Mouse (Mus musculus) brain, adult 2 months (tissue): ENCODE data around the gene Gm11032.
A peak's percentile ranks its signal among the peaks of the same experiment; 100 is the strongest.
"Not testable (repeated sequence)": the region's sequence is repeated elsewhere in the genome, so short reads cannot be mapped to it uniquely, and the experiment has no call there.

Experiments
- DNase-seq: peaks from one replicate; pipeline ENCODE4 v3.0.0; 2011; ENCODE audit warnings: low read depth, low spot score

Gm11032 gene

DNA sequence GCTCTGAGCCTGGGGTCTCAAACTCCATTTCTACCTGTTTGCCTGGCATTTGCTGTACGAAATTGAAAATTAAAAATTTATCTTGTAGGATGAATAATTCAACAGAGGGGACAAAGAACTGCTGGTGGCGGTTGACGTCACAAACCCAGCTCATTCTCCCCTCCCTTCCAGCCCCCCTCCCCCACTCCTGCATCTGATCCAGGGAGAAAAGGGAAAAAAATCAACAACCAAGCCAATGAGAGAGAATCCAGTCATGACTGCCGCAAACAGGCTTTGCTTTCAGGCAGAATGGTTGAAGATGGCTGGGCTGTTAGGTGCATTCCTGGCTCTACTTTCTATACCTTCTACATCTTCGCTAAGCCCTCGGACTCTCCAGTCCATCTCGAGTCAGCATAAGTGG lies 6.1 kb downstream of the Gm11032 start:
- DNase-seq = no peak

- DNase-seq = no peak
Observed at GRCm38 (mm10) chr11:4627636-4628035, 7.8 kb downstream of the Gm11032 start.

DNA sequence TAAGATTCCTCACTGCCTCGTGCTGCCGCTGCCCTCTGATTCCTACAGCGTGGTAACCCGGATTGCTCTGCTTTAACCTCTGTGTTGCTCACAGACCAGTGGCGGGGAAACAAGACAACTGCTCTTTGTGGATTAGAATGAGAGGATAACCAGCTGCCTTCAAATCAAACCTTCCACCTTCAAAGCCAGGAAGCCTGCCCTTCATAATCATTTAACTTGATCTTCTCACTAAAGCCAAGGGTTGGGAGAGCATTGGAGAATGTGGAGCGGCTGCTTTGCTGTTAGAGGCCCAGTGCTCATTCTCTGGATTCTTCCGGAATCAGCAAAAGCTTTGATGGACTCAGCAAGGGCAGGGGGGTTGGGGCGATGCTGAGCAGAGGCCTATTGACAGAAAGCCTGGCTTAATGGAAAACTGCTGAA lies 10.0 kb downstream of the Gm11032 start:
- no peak for DNase-seq

- no peak for DNase-seq
Observed at GRCm38 (mm10) chr11:4633420-4633819, 13.6 kb downstream of the Gm11032 start.

DNA sequence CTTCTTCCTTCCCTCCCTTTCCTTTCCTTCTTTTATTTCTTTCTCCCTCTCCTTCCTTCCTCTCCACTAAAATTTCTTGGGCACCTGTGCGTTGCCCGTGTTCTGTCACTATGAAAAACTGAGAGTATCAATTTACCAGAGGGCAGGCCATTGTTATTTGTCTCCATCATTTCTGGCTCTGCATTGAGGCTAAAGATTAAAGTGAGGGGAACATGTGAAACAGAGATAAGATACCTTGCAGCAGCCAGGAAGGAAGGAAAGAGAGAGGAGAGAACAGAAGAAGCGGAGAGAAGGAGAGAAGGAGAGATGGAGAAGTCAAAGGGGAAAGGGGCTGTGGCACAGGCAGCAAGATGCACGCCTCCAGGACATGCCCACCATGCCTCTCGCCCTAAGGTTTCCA lies 14.5 kb downstream of the Gm11032 start:
- DNase-seq = no peak

DNA sequence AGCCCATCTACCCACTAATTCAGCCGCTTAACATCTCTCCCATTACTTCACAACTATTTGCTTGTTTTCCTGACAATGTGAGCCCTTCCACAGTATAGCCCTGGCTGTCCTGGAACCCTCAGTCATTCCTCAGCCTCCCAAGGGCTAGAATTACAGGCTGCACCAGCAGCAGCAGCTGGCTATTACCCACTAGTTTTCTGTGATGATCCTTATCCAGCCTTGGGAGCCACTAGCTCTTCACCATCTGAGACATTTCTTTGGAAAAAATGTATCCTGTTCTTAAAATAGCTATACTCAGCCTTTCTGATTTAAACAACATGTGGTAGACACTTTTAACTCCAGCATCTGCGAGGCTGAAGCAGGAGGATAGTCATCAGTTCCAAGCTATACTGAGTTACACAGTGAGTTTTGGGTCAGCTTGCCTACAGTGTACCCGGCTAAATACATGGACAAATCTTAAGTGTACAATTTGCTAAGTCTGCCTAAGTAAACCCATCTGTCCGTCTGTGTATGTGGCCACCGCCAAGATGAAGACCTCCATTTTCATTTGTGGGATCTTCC lies 17.0 kb downstream of the Gm11032 start:
- peak; percentile 55 for DNase-seq

- peak; percentile 93 for DNase-seq
Observed at GRCm38 (mm10) chr11:4637534-4638234, 17.8 kb downstream of the Gm11032 start, which contains the start of gene Ascc2. Gene Ascc2, plus strand, starts transcription at chr11:4637747.

DNA sequence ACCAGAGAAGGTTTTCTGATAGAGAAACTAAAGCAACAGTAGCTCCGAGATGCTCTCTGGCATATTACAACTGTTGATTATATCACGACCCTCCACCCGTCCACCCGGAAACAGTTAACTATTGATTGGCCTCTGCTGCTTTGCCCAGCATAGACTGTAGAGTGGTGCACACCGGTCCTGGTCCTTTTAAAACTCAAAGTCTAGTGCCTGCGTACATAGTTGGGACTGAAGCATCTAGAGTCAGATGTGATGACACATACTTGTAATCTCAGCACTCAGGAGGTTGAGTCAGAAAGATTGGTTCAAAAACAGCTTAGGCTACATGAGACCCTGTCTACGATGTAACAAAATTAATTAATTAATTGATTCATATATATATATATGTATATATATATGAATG lies 18.4 kb downstream of the Gm11032 start:
- DNase-seq = no peak

DNA sequence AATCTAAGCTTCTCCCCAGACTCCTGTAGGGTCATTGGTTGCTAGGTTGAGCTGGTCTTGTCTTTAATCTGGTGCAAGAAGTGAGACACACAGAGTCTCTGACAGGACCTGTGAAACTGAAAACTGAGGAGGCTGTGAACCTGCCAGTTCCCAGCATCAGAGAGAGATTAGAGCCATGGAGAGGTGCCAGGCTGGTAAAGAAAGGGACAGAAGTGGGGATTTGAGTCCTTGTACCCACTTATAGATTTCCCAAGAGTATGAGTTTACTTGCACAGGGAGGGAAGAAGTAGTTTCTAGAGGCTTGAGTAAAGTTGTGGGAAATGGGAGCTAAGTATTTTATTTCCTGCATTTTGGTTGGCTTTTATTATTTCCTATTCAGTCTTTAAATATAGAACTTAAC lies 21.3 kb downstream of the Gm11032 start:
- no peak for DNase-seq

DNA sequence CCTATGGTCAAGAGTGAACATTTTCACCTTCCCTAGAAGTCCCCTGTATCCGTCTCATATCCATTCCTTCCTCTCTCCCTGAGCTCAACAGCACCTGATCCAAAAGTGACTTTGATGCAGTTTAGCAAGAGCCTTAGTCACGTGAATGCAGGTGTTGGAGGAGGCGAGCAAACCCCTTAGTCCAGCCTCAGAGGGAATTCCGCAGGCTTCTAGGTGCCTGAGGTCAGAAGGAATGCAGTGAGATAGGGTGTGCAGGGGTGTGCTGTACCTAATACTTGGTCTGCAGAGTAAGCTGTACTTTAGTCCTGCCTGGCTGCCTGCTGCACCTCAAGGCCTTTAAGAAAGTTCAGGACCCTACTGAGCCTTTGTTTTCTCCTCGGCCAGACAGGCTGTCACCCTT lies 23.9 kb downstream of the Gm11032 start:
- DNase-seq = no peak

DNA sequence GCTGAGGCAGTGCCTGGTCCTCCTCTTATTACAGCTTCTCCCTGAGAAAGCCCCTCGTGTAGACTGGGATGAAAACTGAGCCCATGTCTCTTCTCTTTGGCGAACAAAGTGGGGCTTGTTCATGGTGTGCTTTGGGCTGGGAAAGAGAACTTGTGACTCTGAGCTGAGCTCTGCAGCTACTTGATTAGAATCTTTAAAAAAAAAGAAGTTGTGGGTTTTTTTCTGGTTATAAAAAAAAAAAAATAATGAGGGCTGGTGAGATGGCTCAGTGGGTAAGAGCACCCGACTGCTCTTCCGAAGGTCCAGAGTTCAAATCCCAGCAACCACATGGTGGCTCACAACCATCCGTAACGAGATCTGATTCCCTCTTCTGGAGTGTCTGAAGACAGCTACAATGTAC lies 25.3 kb downstream of the Gm11032 start:
- DNase-seq = not testable (repeated sequence)

DNA sequence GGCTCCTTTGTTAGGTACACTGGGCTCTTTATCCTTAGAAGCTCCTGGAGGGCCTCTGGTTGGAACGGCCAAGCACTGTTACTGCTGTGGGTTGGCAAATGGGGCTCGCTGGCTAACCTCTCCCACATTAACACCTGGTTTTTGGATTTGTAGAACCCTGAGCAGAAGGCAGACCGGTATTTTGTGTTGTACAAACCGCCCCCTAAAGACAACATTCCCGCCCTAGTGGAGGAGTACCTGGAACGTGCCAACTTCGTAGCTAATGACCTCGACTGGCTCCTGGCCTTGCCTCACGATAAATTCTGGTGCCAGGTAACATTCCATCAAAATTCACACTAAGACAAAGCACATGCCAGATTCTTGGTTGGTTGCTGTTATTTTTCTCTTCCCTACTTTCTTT lies 26.5 kb downstream of the Gm11032 start:
- no peak for DNase-seq

DNA sequence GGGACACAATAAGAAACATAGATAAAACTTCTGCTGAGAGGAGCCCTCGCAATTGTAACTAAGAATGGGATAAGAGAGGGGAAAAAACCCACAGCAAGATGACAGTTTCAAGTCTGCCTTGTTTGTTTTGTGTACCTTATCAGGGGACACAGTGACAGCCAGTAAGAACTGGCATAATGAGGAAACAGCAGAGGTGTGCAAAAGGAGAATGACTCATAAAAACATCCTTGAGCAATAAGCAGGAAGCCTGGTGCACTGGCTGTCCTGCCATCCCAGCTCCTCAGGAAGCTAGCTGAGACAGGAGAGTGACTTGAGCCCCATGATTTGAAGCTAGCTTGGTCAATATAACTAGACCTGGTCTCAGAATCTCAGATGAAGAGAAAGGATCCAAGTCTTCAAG lies 40.0 kb downstream of the Gm11032 start:
- DNase-seq = no peak

- peak; percentile 21 for DNase-seq
Observed at GRCm38 (mm10) chr11:4660309-4661025, 40.6 kb downstream of the Gm11032 start.

- DNase-seq = peak; percentile 65
Observed at GRCm38 (mm10) chr11:4661324-4661723, 41.5 kb downstream of the Gm11032 start.

GRCm38 (mm10) chr11:4661871-4662495 lies 42.1 kb downstream of the Gm11032 start:
- peak; percentile 89 for DNase-seq

GRCm38 (mm10) chr11:4662496-4662878 lies 42.6 kb downstream of the Gm11032 start:
- peak; percentile 13 for DNase-seq
